Mouse (Mus musculus) adrenal gland, adult 2 months (tissue): ENCODE results near the gene Rnase1. TPM values are rescaled to one million over a fixed set of nuclear protein-coding genes. Genes with fewer than 3 reads are reported as not detected.

ENCODE experiments used
- DNase-seq: peaks from one replicate; pipeline ENCODE4 v3.0.0; 2021
- polyA plus RNA-seq: library from polyadenylated mRNA; depleted of rRNA; stranded (reverse); fragments of >200 nt; gene quantifications from 2 replicates; pipeline ENCODE4 v1.2.3, GENCODE M21; 2012
- total RNA-seq, 2 experiments: library from RNA; stranded (reverse); gene quantifications; 2 replicates each; pipeline ENCODE4 v1.2.3; 2021

Gene Rnase1
- total and polyA plus RNA-seq, 3 experiments, result 2.3 TPM; not detected in 2

DNA sequence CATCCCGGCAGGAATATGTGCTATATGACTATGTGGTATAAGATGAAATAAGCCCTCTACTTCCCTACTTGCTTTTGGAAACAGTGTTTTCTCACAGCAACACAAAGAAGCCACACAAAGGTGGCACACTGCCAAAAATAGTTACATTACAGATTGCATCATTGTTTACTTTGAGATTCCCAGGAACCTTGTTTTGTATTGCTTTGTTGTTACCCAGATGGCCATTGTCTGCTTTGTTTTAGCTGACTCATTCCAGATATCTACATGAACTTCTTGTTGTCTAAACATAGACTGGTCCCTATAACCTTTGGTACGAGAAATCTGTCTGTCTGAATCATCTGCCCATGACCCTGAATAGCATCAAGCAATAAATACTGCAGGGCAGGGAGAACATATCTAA, 6.2 kb downstream of the Rnase1 start:
- DNase-seq, result peak; percentile 39

DNA sequence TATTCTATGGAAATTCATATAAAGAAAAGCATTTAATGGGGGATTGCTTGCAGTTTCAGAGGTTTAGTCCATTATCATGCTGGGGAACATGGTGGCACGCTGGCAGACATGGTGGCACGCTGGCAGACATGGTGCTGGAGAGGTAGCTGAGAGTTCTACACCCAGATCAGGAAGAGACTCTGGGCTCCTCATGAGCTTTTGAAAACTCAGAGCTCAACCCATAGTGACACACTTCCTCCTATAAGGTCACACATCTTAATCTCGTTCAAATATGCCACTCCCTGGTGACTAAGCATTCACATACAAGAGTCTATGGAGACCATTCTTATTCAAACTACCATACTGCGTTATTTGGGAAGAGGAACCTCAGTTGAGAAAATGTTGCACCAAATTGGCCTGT, 14.2 kb downstream of the Rnase1 start:
- DNase-seq, result no peak

DNA sequence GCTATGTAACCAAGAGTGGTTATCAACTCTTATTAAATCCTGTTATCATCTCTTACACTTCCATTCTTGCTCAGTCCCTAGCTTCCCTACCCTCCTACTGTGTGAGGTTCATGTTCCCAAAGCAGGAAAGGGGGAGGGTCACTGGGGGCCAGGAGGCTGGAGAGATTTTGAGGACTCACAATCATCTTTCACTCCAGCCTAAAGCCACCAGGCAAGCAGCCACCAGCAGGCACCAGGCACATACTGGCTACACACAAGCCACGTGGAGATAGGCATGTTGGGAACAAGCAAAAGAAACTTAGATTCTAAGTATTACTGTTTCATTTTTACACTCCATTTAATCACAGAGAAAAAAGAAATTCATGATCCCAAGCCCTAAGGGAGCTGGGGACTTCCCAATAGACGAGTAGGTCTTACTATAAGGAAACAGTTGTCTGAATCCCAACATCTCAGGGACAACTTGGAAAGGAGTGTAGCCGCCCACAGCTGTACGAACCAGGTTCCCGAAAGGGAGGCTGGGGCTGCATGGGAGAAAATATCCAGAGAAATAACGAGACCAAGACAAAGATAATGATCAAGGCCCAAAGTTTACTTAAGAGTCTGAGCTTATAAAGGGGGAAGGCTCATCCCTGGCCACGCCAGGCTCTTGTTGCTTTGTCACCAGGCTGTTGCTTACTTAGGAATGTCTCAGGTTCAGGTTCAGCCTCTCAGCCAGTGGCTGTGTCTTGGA, 15.3 kb downstream of the Rnase1 start:
- no peak for DNase-seq

DNA sequence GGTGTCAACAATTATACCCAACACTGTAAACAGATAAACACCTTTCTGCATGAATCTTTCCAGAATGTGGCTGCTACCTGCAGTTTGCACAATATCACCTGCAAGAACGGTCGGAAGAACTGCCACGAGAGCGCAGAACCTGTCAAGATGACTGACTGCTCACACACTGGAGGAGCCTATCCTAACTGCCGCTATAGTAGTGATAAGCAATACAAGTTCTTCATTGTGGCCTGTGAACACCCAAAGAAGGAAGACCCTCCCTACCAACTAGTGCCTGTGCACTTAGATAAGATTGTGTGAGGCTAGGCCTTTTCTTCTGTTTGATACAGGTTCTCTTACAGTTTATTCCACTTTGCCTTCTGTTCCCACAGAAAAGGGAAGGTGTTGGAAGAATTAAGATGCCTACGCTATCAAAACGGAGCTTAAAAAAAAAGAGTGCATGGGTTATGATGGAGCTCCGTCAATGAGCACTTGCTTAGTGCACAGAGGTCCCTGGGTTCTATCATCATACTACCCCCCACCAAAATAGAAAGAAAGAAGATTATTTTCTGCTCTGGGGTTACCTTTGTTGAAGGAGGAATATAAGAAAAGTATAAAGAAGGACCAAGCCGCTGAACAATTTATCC, 16.2 kb downstream of the Rnase1 start:
- DNase-seq, result no peak

DNA sequence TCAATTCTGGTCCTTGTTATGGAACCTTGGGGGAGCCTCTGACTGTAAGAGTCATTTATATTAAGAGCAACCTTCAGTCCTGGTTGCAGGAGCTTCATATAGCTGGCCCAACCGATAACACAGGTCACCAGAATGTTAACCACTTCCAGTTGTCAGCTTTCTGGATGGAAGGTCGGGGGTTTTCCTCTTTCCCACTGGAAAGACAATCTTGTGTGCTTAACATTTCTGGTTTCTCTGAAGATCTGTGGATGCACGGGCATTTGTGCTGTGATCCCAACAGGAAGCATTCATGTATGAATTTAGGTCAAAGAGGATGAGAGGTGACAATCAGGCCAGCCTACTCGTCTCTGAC, 17.0 kb downstream of the Rnase1 start:
- no peak for DNase-seq

DNA sequence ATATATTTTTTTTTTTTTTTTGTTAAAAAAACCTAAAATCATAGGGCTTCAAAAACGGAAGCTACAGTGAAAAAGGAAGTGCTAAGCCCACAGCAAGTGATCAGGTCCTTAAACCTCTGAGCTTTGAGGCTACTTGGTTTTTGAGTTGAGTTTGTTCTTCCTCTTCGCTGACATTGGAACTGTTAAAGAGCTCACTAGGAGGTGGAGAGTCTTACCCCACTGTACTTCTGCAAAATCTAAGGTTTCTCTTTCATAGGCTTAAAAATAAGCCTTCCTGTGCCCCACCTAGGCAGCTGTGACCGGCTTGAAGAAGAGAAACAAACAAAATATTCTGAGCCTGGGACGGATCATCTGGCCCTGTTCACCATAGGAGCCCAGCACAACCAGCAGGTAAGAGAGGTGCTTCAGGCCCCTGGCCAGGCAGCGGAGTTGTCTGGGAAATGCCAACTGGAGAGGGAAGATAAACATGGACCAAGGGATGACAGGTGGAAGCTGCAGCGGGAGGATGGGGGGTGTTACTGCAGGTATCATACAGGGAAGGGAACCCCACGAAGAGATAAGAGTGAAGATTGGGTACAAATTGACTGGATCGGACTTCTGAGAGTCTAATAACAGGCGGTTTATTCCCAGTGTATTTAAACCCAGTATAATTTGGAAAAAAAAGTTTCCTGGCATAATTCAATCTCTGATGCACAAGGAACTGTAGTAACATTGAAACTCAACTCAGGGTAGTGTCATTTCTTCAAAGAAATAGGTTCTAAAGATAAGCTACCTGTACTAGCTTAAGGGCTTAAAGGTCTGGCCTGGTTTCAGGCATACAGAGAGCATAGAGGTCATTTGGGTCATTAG, 17.6 kb downstream of the Rnase1 start:
- no peak for DNase-seq

DNA sequence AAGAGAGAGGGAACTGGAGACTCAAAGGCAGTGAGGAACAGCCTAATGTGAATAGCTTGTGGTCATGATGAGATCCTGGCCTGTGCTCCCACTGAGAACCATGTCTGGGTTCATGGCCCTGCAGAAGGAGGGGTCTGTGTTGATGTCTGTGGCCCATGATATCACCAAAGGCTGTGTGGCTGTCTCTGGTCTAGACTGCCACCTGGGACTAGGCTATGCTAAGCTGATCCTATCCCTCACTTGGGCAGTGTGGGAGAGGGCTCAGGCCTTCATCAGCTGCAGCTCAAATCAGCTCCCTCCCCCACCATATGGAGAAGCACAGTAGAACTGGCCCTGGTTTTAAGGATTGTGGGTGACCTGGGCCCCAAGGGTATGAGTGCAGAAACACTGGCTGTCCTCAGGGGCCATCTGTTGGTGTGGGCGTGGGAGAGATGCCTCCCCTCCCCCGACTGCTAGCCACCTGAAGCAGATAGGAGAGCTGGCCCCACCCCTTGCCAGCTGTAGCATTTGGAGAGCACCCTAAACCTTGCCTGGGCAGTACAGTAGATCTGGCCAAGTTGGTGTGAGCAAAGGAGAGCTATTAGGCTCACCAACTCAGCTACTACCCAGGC, 18.8 kb downstream of the Rnase1 start:
- DNase-seq, result no peak

DNA sequence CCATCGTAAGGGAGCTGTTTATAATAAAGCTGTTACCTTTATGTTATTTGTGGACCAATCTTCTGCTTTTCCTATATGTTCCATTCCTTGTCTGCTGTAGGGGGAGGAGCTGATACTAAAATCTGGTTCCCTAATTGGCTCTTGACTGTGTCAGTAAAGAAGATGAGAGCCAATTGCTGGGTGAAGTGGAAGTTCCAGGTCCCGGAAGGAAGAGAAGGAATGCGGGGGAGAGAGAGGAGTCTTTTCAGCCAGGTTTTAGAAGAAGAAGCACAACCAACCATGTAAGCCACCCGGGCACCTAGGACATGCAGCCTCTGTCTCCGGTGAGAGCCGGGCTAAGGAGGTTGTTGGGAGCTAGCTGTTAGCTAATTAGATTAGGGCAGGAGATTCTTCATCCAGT, 20.9 kb downstream of the Rnase1 start:
- no peak for DNase-seq

DNA sequence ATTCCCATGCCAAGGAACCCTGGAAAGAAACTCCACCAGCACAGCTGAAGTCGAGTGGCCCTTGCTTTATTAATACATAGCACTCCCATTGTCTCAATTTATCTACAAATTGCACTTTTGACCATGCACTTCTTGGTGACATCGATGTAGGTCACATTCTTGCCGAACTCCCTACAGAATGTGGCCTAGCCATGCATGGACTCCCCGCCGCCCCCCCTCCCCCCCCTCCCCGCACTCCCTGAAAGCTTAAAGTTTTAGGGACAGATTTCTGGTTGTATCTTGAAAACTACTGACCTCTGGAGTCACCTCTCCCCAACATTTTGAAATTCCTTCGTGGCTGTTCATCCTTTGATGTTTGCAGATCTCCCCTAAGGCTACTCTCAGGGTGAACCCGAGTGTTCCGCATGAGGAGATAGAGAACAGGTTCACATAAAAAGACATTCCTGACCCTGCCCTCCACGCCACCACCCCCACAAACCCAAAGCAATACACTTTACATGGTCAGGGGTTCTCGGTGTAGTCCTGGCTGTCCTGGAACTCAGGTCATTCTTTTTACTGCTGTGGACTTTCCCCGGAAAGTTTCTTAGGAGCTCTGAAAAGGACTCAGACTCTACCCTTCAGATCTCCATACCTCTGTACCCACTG, 32.5 kb downstream of the Rnase1 start, which contains the start of gene Eddm3b:
Eddm3b (plus strand) TSS at position 511 of the 645 bp plus-strand sequence.
- no peak for DNase-seq

DNA sequence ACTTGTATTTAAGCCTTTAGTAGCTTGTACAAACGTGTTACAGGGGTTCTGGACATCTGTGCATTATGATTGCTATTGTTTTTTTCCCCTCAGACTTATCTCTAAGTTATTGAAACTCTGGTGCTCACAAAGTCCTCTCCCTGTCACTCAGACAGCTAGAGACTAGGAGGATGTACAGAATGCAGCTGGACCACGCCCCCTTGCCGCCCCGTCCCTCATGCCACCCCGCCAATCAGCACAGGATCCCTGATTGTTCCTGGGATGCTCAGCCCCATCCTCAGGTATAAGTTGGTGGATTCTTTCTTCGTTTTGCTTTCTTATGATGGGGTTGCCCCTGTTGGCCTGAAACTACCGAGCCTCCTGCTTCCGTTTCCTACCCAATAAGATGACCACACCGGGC, 33.1 kb downstream of the Rnase1 start:
- DNase-seq, result no peak

DNA sequence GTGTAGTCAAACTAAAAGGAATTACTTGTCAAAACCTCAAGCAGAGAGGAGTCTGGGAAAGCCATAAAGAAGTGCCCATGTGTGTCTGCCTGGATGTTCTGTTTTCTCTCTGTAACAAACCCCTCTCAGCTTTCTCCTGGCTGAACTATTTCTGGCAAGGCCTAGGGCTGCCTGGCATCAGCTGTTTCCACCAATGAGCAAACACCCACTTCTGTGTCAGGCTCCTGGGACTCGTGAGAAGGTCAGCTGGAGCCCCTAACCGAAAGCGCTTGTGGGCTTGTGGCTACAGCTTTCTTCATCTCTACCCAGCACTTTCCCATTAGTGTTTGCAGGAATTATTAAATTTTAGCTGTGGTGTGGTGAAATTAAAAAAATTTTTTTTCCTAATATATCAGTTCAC, 34.6 kb downstream of the Rnase1 start:
- no peak for DNase-seq

DNA sequence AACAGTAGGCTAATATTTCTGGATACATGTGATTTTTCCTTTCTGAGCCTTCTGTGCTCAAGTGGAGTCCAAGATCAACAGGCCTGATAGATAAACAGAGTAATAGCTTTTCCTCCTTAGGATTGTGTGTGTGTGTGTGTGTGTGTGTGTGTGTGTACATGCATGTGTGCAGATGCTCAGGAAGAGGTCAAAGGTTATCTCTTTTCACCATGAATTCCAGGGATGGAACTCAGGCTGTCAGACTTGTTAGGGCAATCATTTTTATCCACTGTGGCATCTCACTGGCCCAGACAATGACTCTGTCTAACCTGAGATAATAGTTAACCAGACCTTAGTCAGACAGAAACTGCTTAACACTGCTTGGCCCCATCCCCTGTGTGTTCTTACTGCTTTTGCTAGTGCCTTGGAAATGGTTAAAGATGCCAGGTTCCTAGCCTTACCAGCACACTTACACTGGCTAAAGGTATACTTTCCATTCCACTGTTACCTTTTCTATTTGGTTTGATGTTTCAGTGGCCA, 40.1 kb downstream of the Rnase1 start:
- DNase-seq, result no peak

DNA sequence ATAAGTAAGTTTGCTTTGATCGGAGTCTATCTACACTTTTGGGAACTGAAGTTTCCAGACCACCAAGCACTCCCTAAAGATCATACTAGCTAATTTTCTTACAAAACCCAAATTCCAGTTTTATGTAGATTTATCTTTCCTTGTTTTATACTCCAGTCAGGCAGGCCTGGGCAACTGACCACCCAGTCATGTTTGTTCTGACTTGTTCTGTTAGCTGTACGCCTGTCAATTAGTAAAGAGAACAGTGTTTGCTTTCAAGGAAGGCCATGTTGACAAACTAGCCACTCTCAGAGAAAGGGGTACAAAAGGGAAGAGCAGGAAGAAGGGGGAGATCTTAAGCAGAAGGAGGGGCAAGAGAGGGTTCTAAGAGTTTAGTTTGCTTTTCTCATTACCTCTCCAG, 42.2 kb downstream of the Rnase1 start:
- no peak for DNase-seq

DNA sequence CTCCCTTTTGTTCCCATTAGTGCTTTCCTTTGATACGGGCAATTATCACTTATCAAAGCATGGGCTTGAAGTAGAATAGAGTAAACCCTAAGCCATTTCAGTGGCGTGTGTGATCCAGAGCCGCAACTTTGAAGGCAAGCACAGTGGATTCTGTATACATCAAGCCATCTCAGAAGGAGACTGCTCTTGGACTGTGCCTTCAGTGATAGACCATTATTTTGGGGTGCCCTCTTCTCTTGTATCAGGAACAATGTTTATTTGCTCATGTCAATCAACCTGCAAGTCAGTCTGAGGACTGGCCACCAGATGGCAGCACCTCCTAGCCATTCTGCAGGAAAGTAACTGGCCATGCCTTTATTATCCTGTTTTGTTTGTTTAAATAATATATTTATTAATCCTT, 43.4 kb downstream of the Rnase1 start:
- peak; percentile 58 for DNase-seq

DNA sequence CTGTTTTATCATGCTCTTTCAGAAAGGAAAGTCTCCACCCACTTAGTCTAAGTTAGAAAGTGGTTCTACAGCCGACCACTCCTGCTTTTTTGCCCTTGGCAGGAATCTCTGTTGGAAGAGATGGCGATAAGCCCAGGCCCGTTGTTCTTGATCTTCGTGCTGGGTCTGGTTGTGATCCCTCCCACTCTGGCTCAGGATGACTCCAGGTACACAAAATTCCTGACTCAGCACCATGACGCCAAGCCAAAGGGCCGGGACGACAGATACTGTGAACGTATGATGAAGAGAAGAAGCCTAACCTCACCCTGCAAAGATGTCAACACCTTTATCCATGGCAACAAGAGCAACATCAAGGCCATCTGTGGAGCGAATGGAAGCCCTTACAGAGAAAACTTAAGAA, 45.3 kb downstream of the Rnase1 start:
- no peak for DNase-seq

DNA sequence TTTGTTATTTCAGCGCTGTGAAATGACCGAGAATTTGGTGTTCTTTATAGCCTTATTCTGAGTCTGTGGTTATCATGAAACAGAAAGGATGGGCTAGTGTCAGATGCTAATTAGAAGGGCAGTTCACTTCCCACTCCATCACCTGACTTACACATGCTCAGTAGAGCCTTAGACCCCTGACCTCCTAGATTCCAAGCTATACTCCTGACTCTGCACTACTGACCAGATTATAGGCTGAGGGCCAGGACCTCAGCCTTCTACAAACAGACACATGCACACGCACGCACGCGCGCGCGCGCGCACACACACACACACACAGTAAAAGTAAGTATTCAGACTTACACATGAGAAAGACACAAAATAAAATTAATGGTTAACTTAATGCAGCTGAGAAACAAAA, 47.7 kb downstream of the Rnase1 start:
- no peak for DNase-seq

DNA sequence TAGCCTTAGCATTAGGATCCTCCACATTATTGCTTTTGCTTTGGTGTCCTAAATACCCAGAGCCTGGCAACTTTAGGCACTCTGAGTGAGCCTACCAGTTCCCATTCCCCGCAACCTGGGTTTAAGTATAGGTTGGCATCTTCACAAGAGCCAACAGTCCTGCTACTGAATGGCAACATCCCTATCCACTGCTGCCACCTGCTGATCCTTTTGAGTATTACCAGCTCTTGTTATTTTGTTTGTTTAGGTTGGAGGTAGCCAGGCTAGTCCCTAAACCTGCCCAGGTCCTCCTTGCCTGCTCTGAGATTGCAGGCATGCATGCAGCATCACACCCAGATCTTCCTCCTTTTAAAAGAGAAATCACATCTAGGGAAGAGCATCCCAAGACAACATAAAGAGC, 48.3 kb downstream of the Rnase1 start:
- DNase-seq, result peak; percentile 79

DNA sequence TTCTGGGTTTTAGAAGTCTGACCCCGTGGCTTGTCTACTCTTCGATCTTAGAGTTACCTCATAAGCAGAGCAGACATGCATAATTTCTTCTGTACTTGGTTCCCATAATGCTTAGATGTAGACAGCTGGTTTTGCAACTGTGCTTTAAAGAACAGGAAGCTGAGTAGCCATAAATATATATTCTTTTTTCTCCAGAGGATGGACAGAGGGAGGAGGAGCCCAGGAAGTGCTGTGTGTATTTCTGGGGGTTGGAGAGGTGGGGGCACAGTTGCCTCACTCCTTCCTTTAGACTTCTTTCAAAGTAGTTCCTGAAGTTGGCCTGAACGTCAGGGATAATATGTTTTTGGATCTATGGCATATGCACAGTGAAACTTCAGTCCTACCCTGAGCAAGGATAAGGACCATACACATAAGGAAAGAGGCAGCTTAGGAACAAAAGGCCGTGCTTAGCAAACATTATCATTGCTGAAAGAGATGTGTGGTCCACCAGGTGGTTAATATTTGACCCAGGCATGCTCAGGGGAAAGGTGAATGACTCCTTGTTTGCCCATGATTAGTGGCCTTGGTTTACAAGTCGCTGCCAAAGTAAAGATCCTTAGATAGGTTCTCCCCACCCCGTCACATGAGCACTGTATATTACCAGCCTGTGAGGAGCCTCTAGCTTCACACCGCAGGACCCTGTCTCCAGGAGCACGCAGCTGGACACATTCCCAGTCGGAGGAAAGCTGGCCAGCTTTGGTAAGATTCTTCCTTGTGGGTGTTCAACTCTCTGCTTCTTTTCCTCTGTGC, 50.7 kb downstream of the Rnase1 start:
- DNase-seq, result no peak
